Mouse (Mus musculus) heart, postnatal 10 days (tissue): ENCODE results near the gene Acp7. TPM values are rescaled to one million over a fixed set of nuclear protein-coding genes. Genes with fewer than 3 reads are reported as not detected.

ENCODE experiments used
- microRNA-seq, 2 experiments: library from miRNA; unstranded; fragments of <30 nt; microRNA quantifications; one replicate each; pipeline ENCODE4 v1.2.0; 2022
- total RNA-seq, 2 experiments: library from RNA; stranded (reverse); gene quantifications; 2 replicates each; pipeline ENCODE4 v1.2.3; 2021

Acp7 gene
- total RNA-seq, 2 experiments from 2014 or later: not detected

Small RNA genes lying within 50 kb of the gene (microRNA-seq; reads per million reads assigned to microRNA genes)
- gene Mir7049: 0.95 to 1.0 reads per million in 2 experiments

Other genes with a start within 250 kb of the Acp7 start
- gene Med29, start 238.6 kb downstream of the Acp7 start, total RNA-seq: 10 to 100 TPM; 20.7 to 22.6 TPM
- 10 to 100 TPM; 41.7 to 51.2 TPM for gene Paf1, start 238.4 kb downstream of the Acp7 start, total RNA-seq
- gene Gmfg, start 193.9 kb downstream of the Acp7 start, total RNA-seq: 1 to 10 TPM; 7.6 to 8.7 TPM
- 1 to 10 TPM; 2.0 to 2.7 TPM for gene Lrfn1, start 179.4 kb downstream of the Acp7 start, total RNA-seq
- gene Ifnl2, start 120.9 kb downstream of the Acp7 start, total RNA-seq: not detected
- not detected for gene Ifnl3, start 108.5 kb downstream of the Acp7 start, total RNA-seq
- not detected for gene Sycn, start 90.4 kb downstream of the Acp7 start, total RNA-seq
- not detected for gene Nccrp1, start 84.1 kb downstream of the Acp7 start, total RNA-seq
- 10 to 100 TPM; 37.7 to 40.4 TPM for gene Samd4b, start 33.2 kb downstream of the Acp7 start, total RNA-seq
- gene Pak4, start 33.1 kb downstream of the Acp7 start, total RNA-seq: 10 to 100 TPM; 11.2 to 15.6 TPM
- 1 to 10 TPM in 1 of 2 experiments, under 1 TPM in 1; 0.52 to 1.3 TPM for gene Fbxo27, start 61.5 kb upstream of the Acp7 start, total RNA-seq
- gene Fbxo17, start 85.5 kb upstream of the Acp7 start, total RNA-seq: 1 to 10 TPM; 1.4 to 1.9 TPM
- gene Mrps12, start 110.5 kb upstream of the Acp7 start, total RNA-seq: 10 to 100 TPM; 53.0 to 54.4 TPM
- 10 to 100 TPM; 15.6 to 16.4 TPM for gene Sars2, start 110.7 kb upstream of the Acp7 start, total RNA-seq
- gene Ccer2, start 124.8 kb upstream of the Acp7 start, total RNA-seq: not detected
- 10 to 100 TPM; 70.7 to 76.3 TPM for gene Sirt2, start 135.4 kb upstream of the Acp7 start, total RNA-seq
- 10 to 100 TPM; 15.4 to 16.1 TPM for gene Nfkbib, start 136.2 kb upstream of the Acp7 start, total RNA-seq
- gene Rinl, start 157.6 kb upstream of the Acp7 start, total RNA-seq: 1 to 10 TPM; 2.1 to 2.2 TPM
- gene Hnrnpl, start 177.2 kb upstream of the Acp7 start, total RNA-seq: 100 to 1,000 TPM; 423 to 428 TPM
- gene Ech1, start 193.9 kb upstream of the Acp7 start, total RNA-seq: 1,000 to 10,000 TPM; 1,137 to 1,217 TPM
- 10 to 100 TPM; 35.0 to 35.8 TPM for gene Lgals4, start 202.5 kb upstream of the Acp7 start, total RNA-seq
- 1 to 10 TPM; 2.2 to 2.8 TPM for gene Lgals7, start 232.5 kb upstream of the Acp7 start, total RNA-seq